Mouse (Mus musculus) urinary bladder, adult 18-20 months (tissue): ENCODE results near the gene Actr10.
A peak's percentile ranks its signal among the peaks of the same experiment; 100 is the strongest.

Experiments
- DNase-seq, 2 experiments: peaks; one replicate each; pipeline ENCODE4 v3.0.0; 2022; ENCODE audit warnings: low spot score in 2 of 2, mixed read lengths in 2 of 2

Gene Actr10

GRCm38 (mm10) chr12:70967581-70967980 lies 29.9 kb downstream of the Actr10 start:
- DNase-seq = no peak

GRCm38 (mm10) chr12:70968141-70968790 lies 30.6 kb downstream of the Actr10 start:
- DNase-seq = peak; percentile 70 to 79

- DNase-seq = peak; percentile 78 to 81
These were observed 31.2 kb downstream of the Actr10 start for GRCm38 (mm10) chr12:70968791-70969307.

GRCm38 (mm10) chr12:70969485-70970184 lies 32.0 kb downstream of the Actr10 start:
- peak; percentile 18 to 40 for DNase-seq

- DNase-seq = no peak
These were observed 36.2 kb downstream of the Actr10 start for GRCm38 (mm10) chr12:70973831-70974230.

- DNase-seq = peak; percentile 82 to 86
These were observed 37.0 kb downstream of the Actr10 start, which contains the start of gene Psma3 for GRCm38 (mm10) chr12:70974441-70975266. Psma3 (plus strand) TSS chr12:70974621.

- no peak for DNase-seq
These were observed 37.7 kb downstream of the Actr10 start for GRCm38 (mm10) chr12:70975406-70975805.

GRCm38 (mm10) chr12:70975891-70976290 lies 38.2 kb downstream of the Actr10 start:
- DNase-seq = no peak

GRCm38 (mm10) chr12:70978345-70978744 lies 40.7 kb downstream of the Actr10 start:
- DNase-seq = no peak

GRCm38 (mm10) chr12:70984855-70985550 lies 47.3 kb downstream of the Actr10 start:
- DNase-seq = no peak

- no peak for DNase-seq
These were observed 59.6 kb downstream of the Actr10 start for GRCm38 (mm10) chr12:70997225-70997624.

GRCm38 (mm10) chr12:70999423-70999903 lies 61.8 kb downstream of the Actr10 start:
- no peak for DNase-seq

- no peak for DNase-seq
These were observed 62.7 kb downstream of the Actr10 start for GRCm38 (mm10) chr12:71000344-71000743.

- DNase-seq = no peak
These were observed 63.8 kb downstream of the Actr10 start for GRCm38 (mm10) chr12:71001456-71001855.

GRCm38 (mm10) chr12:71003760-71004426 lies 66.2 kb downstream of the Actr10 start:
- DNase-seq = no peak

GRCm38 (mm10) chr12:71006141-71006540 lies 68.5 kb downstream of the Actr10 start:
- DNase-seq = no peak

- no peak for DNase-seq
These were observed 69.2 kb downstream of the Actr10 start for GRCm38 (mm10) chr12:71006901-71007300.

- no peak for DNase-seq
These were observed 72.1 kb downstream of the Actr10 start for GRCm38 (mm10) chr12:71009769-71010168.
